Mouse (Mus musculus) lung, embryonic 14.5 days (tissue): Measurements from ENCODE around the gene B3gnt4. TPM values are rescaled to one million over a fixed set of nuclear protein-coding genes. Genes with fewer than 3 reads are reported as not detected.
"Not testable (repeated sequence)": the region's sequence is repeated elsewhere in the genome, so short reads cannot be mapped to it uniquely, and the experiment has no call there.

Experiments used
- ATAC-seq: fragments of 200-750 bp; cut with Nextera tagmentation; 2 replicates; pipeline ENCODE4 v1.8.0; 2017; ENCODE audit warnings: mild to moderate bottlenecking, moderate TSS enrichment, moderate library complexity; ENCODE audit not compliant: insufficient read depth
- DNase-seq: peaks from one replicate; pipeline ENCODE4 v3.0.0-alpha.2; 2015
- H3K27ac ChIP-seq: fragments of 300-500 bp; sonication (generic); 2 replicates; pipeline ENCODE4 v1.5.1; 2014; ENCODE audit warnings: low read depth, mild to moderate bottlenecking, moderate library complexity
- H3K27me3 ChIP-seq: fragments of 300-500 bp; sonication (generic); 2 replicates; pipeline ENCODE4 v1.6.1; 2014; ENCODE audit warnings: low read length, control low read depth; ENCODE audit not compliant: insufficient read depth
- H3K36me3 ChIP-seq: fragments of 300-500 bp; sonication (generic); 2 replicates; pipeline ENCODE4 v1.6.1; 2014; ENCODE audit warnings: control low read depth; ENCODE audit not compliant: insufficient read depth
- H3K4me1 ChIP-seq: fragments of 300-500 bp; sonication (generic); 2 replicates; pipeline ENCODE4 v1.6.1; 2014; ENCODE audit warnings: antibody characterized with exemption, control low read depth; ENCODE audit not compliant: insufficient read depth
- H3K4me2 ChIP-seq: fragments of 300-500 bp; sonication (generic); 2 replicates; pipeline ENCODE4 v1.6.1; 2014; ENCODE audit warnings: mild to moderate bottlenecking
- H3K4me3 ChIP-seq: fragments of 300-500 bp; sonication (generic); 2 replicates; pipeline ENCODE4 v1.5.1; 2014; ENCODE audit warnings: low read depth, low read length
- H3K9ac ChIP-seq: fragments of 300-500 bp; sonication (generic); 2 replicates; pipeline ENCODE4 v1.6.1; 2014
- H3K9me3 ChIP-seq: fragments of 300-500 bp; sonication (generic); 2 replicates; pipeline ENCODE4 v1.6.1; 2016; ENCODE audit warnings: low read depth, low read length, control low read depth
- CTCF ChIP-seq: IDR thresholded peaks from 2 replicates; pipeline ENCODE4 v1.5.1; 2016; ENCODE audit warnings: antibody characterized with exemption, low read depth
- WGBS: fragments of 180-500 bp; shearing (Covaris S2); extraction: QIAGEN DNeasy Blood & Tissue Kit; methylation state at CpG from one replicate; pipeline ENCODE4 v1.1.7; 2014; 5-methylcytosine and 5-hydroxymethylcytosine counted together
- polyA plus RNA-seq: library from polyadenylated mRNA; unstranded; fragments of >200 nt; fragmentation: Nextera tagmentation; extraction: Ambion mirVana; gene quantifications from 2 replicates; pipeline ENCODE4 v1.2.1, GENCODE M21; 2014

B3gnt4 gene
- polyA plus RNA-seq, 1 experiment from 2014 or later: 0.39 TPM

DNA sequence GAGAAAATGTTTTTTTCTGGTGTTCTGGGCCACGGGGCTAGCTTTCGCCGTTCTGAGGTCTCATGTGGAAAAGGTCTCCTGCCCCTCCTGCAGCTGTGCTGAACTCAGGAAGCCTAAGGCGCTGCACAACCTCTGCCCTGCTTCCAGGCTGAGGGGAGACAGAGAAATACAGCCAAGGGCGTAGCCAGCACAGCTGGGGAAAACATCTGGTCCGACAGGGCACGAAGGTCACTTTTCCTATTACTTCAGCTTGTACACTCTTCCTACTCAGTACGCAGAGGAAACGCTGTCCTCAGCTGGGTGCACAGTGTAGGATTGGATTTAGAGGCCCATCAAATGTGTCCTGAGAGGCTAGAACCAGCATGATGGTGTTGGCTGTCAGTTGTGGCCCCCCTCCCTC lies 20.3 kb upstream of the B3gnt4 start:
- DNase-seq (no peak), ATAC-seq (no peak)
- no peak overlapping the region for H3K4me3 ChIP-seq
- H3K4me2 ChIP-seq: no peak overlapping the region
- TF ChIP-seq CTCF: no peak
- H3K9me3 ChIP-seq: no peaks in the 10 kb centered on the region
- H3K27ac ChIP-seq: no peak overlapping the region
- H3K27me3 ChIP-seq: no peaks in the 10 kb centered on the region
- H3K36me3 ChIP-seq: no peaks in the 10 kb centered on the region
- no peak overlapping the region for H3K9ac ChIP-seq
- WGBS: 55% methylated on average over 9 of the region's 9 CpGs
- no peaks in the 10 kb centered on the region for H3K4me1 ChIP-seq

DNA sequence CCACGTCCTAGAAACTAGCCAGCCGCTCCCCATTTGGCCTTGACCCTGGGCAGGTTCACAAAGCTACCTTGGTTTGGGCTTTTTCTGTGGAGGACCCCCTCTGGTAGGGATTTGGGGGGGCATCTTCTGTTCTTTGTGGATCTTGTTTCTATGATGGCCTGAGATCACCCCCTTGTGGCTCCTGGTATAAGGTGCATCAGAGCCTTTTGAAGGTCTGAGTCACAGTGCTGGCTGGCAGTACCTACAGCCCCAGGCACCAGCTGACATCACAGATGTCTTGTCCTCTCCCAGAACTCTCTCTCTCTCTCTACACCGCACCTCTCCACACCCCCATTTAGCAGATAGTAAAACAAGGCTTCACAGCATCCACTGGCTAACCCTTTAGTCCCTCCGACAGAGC lies 10.5 kb upstream of the B3gnt4 start:
- Histone ChIP-seq H3K27ac (no peak overlapping the region), H3K9ac (no peak overlapping the region), H3K36me3 (no peaks in the 10 kb centered on the region), H3K4me2 (no peak overlapping the region), H3K4me1 (no peaks in the 10 kb centered on the region), H3K9me3 (no peaks in the 10 kb centered on the region), H3K27me3 (no peaks in the 10 kb centered on the region), H3K4me3 (no peak overlapping the region)
- ATAC-seq: no peak
- peak; percentile 17 for DNase-seq
- peak; percentile 48 for TF ChIP-seq CTCF
- WGBS: 39% methylated on average over 4 of the region's 4 CpGs

DNA sequence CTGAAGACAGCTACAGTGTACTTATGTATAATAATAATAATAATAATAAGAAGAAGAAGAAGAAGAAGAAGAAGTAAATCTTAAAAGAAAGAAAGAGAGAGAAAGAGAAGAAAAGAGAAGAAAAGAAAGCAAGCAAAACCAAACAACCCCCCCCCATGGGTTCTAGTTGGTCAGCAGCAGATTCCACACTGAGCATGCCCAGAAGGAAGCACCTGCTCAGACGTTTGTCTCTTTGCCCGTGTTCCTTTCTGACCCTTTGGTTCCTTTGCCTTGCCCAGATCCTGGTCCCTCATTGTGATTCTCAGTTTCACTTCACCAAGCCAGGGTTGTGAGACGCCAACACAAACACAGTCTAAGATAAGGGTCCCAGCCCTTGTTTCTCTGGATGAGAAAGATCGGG lies 8.3 kb upstream of the B3gnt4 start:
- no peaks in the 10 kb centered on the region for H3K9me3 ChIP-seq
- no peaks in the 10 kb centered on the region for H3K4me1 ChIP-seq
- H3K4me2 ChIP-seq: no peak overlapping the region
- no peak for TF ChIP-seq CTCF
- no peak overlapping the region for H3K27ac ChIP-seq
- 0 out of 2 replicates have a peak, but pooled peaks cover under 1% of the 10 kb centered on the region for H3K27me3 ChIP-seq
- H3K4me3 ChIP-seq: no peak overlapping the region
- DNase-seq (no peak), ATAC-seq (no peak)
- no peaks in the 10 kb centered on the region for H3K36me3 ChIP-seq
- WGBS: 47% methylated on average over 4 of the region's 4 CpGs
- no peak overlapping the region for H3K9ac ChIP-seq

DNA sequence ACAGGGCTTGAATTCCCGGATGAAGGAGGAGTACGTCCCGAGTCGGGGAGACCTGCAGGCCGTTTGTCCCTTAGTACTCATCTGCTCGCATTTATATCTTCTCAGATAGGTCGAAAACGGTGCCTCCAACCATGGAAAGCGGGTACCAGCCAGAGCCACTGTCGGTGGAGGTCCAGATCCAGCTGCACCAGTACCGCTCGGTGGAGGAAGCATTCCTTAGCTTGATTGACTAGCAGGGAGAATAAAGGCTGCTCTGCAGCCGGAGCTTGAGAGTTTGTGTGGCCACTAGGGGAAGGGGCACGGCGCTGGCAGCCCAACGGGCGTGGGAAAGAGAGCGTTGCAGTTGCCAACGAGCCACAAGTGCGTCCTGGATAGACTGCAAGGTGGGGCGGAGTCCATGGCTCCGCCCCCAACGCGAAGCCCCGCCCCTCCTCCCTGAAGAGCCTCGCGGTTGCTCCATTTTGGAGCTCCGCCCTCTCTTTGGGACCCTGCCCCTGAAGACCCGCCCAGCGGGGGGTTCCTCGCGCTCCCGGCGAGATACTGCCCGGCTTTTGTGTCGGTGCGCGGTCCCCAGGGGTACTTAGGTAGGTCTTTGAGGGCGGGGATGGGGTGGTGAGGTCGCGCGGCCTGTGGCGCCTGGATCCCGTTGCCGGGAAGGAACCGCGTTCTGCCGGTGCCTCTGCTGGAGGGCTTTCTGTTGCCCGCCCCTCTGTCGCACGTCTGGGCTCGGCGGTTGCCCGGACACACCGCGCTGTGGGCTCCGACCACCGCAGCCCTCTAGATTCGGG lies 2.1 kb upstream of the B3gnt4 start:
- Histone ChIP-seq H3K9me3 (no peaks in the 10 kb centered on the region), H3K9ac (peak overlapping the region; percentile 48), H3K4me2 (peak overlapping the region; percentile 89), H3K27me3 (peaks cover 22% of the 10 kb centered on the region; the same call in 1 of the 2 replicates), H3K4me1 (peaks cover 6% of the 10 kb centered on the region; the same call in 1 of the 2 replicates), H3K36me3 (peaks cover 14% of the 10 kb centered on the region; the same call in 1 of the 2 replicates), H3K4me3 (peak overlapping the region; percentile 52), H3K27ac (no peak overlapping the region)
- DNase-seq (peak; percentile 96), ATAC-seq (peak; percentile 94)
- TF ChIP-seq CTCF: peak; percentile 50
- WGBS: 1% methylated on average over 59 of the region's 59 CpGs

DNA sequence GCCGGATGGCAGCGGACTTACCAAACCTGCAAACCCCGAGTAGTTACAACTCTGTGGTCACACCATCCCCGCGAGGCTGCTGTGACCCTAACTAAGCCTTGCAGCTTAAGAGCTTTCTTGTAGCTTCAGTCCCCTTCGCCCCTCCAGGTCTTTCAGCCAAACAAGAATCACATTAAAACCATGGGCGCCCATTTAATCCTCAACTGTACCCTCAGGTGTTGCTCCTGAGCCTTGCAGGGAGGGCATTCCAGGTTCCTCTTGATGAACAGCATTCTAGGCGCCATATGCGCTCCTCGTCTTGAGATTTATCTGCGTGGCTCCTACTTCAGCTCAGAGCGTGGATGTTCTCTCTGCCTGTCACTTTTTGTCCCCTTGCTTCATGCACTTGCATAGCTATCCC lies 1.3 kb upstream of the B3gnt4 start:
- peak overlapping the region; percentile 48; the same call in 1 of the 2 replicates for H3K9ac ChIP-seq
- 10% methylated on average over 12 of the region's 12 CpGs for WGBS
- ATAC-seq: no peak
- TF ChIP-seq CTCF: no peak
- peaks cover 22% of the 10 kb centered on the region; the same call in 1 of the 2 replicates for H3K27me3 ChIP-seq
- H3K36me3 ChIP-seq: peaks cover 14% of the 10 kb centered on the region; the same call in 1 of the 2 replicates
- no peak overlapping the region for H3K27ac ChIP-seq
- peak; percentile 37 for DNase-seq
- peak overlapping the region; percentile 89 for H3K4me2 ChIP-seq
- H3K4me3 ChIP-seq: peak overlapping the region; percentile 52
- no peaks in the 10 kb centered on the region for H3K9me3 ChIP-seq
- peaks cover 6% of the 10 kb centered on the region; the same call in 1 of the 2 replicates for H3K4me1 ChIP-seq

DNA sequence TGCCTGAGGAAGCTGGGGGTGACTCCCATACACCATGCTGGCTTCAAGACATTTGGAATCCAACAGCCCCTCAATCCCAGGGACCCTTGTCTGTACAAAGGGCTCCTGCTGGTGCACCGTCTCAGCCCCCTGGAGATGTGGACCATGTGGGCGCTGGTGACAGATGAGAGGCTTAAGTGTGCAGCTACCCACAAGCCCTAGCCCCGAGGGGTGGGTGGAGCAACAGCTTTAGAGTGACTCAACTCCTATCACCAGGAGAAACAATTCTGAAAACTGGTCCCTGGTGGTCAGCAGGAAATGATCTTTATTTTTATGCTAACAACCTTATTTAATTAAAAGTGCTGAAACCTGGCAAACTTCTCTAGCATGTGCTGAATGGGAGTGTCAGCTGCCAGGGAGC lies 1.2 kb downstream of the B3gnt4 start:
- H3K9ac ChIP-seq, H3K9me3 ChIP-seq: not testable (repeated sequence)
- WGBS: 68% methylated on average over 3 of the region's 3 CpGs

DNA sequence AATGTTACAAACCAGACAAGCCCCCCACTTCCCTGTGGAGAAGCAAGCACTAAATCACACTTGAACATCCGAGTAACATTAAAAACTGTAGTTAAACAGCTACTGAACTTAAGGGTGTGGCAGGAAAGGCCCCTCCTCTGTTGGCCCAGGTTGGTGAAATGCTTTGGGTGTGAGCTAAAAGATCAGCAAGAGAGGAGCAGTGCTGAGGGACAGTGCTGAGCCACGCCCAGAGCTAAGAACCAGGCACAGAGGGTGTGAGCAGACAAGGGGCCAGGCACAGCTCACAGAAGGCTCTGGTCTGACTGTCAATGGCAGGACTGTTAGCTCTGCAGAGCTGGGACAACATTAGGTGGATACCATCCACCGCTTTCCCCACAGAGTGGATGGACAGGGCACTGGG lies 1.8 kb downstream of the B3gnt4 start:
- no peak overlapping the region for H3K9ac ChIP-seq
- no peak for DNase-seq
- no peak overlapping the region for H3K4me2 ChIP-seq
- no peak overlapping the region for H3K27ac ChIP-seq
- H3K9me3 ChIP-seq: no peaks in the 10 kb centered on the region
- H3K4me1 ChIP-seq: peaks cover 6% of the 10 kb centered on the region; the same call in 1 of the 2 replicates
- no peak for ATAC-seq
- peaks cover 20% of the 10 kb centered on the region; the same call in 1 of the 2 replicates for H3K27me3 ChIP-seq
- WGBS: 64% methylated on average over 3 of the region's 3 CpGs
- peaks cover 32% of the 10 kb centered on the region for H3K36me3 ChIP-seq
- H3K4me3 ChIP-seq: no peak overlapping the region
- TF ChIP-seq CTCF: no peak

More for the DNA sequence above, 1.2 kb downstream of the B3gnt4 start:
- H3K4me2 ChIP-seq, H3K27ac ChIP-seq, H3K4me3 ChIP-seq, H3K4me1 ChIP-seq, ATAC-seq, DNase-seq: not testable (repeated sequence)
- Histone ChIP-seq H3K27me3 (peaks cover 22% of the 10 kb centered on the region; the same call in 1 of the 2 replicates), H3K36me3 (peaks cover 30% of the 10 kb centered on the region)
